Mouse (Mus musculus) cerebellum, postnatal 10 days (tissue): Measurements from ENCODE around the gene Acp2.

Source experiments
- DNase-seq, 2 experiments: peaks; one replicate each; pipeline ENCODE4 v3.0.0; 2021; ENCODE audit warnings: mixed read lengths in 2 of 2

Gene Acp2

DNA sequence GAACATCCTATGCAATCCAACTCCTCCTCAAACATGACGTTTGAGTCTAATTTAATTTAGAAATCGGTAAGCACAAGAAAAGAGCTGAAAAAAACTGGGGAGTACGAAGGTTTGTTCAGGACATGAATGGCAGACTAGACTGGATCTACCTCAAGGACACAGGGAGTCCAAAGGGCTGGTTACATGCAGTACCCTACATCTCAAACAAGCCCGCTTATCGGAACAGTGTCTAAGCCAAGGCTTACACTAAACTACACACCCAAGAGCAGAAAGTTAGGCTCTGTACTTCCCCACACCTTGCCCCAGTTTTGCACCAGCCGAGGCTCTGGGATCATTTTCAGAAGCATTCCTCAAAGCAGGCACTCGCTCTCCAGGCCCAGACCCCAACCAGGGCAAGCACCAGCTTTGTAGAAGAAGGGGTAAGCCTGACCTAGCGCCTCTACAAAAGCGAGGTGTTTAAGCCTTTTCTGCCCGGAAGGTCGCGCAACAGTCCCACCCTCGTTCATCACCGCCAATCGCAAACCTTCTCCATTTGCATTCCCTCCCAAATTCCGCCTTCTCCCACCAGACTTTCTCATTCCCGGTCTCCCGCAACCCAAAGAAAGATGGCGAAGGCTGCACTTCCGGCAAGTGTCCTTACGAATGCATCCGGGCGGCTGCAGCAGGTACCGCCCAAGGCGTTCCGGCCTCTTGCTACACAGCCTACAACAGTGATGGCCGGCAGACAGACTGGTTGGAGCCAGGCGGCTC lies at the start of gene Acp2, which contains the start of gene Nr1h3:
Gene Acp2, plus strand, starts transcription at position 664 of the 750 bp plus-strand sequence.
Gene Nr1h3, minus strand, starts transcription at position 613 of the 750 bp plus-strand sequence.
- peak; percentile 94 to 96 for DNase-seq

DNA sequence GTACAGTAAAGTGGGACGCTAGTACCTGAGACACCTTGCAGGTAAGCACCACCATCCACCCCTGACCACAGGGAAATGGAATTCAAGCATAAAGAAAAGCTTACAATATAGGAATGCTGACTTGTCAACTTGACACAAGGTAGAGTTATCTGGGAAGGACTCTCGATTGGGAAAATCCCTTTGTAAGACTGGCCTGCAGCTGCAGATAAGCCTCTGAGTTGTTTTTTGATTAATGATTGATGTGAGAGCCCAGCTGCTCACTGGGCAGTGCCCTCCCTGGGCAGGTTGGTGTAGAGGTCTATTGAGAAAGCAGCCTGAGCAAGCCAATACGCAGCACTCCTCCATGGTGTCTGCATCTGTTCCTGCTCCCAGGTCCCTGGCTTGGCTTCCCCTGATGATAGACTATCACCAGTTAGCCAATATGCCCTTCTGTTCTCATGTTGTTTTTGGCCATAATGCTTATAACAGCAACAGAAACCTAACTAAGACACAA lies 49.8 kb upstream of the Acp2 start:
- no peak for DNase-seq

DNA sequence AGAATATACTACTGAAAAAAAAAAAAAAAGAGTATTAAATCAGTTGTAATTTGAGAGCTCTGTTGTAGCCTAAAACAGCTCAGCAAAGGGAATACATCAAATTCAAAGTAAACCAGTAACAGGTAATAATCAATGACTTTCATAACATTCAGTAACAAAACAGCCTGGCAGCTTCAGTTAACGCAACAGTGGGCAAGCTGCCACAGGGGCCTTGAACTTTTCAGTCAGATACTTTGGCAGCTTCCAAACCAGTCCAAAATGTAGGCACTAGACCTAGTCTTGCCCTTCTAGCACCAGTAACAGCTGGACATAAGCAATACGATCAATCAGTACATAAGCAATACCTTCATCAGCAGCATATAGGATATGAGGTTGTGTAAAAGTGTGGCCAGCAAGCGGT lies 48.6 kb upstream of the Acp2 start:
- DNase-seq: no peak

GRCm38 (mm10) chr2:91157002-91157752 lies 45.5 kb upstream of the Acp2 start:
- no peak for DNase-seq

GRCm38 (mm10) chr2:91160591-91160990 lies 42.1 kb upstream of the Acp2 start:
- no peak for DNase-seq

GRCm38 (mm10) chr2:91162952-91163351 lies 39.7 kb upstream of the Acp2 start:
- no peak for DNase-seq

DNA sequence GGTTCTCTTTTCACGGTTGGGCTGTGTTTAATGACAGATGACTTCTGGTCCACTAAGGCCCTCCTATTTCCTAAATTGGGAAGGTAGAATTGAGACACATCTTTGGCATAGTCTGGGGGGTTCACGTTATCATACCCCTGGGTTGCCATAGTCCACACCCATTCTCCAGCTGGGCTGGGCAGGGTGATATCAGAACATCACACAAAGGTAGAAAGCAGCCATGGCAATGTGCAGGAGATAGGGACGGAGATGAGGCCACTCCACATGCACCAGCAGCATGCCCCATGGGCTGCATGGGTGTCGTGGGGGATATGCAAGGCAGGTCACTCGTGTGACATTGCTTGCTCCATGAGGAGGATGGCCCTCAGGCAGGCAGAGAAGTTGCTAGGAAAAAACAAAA lies 39.2 kb upstream of the Acp2 start:
- no peak for DNase-seq

- no peak for DNase-seq
Observed at GRCm38 (mm10) chr2:91164991-91165390, 37.7 kb upstream of the Acp2 start.

GRCm38 (mm10) chr2:91167629-91168028 lies 35.1 kb upstream of the Acp2 start:
- DNase-seq: no peak

- DNase-seq: no peak
Observed at GRCm38 (mm10) chr2:91169587-91170322, 32.9 kb upstream of the Acp2 start.

- no peak for DNase-seq
Observed at GRCm38 (mm10) chr2:91175490-91175889, 27.2 kb upstream of the Acp2 start.

DNA sequence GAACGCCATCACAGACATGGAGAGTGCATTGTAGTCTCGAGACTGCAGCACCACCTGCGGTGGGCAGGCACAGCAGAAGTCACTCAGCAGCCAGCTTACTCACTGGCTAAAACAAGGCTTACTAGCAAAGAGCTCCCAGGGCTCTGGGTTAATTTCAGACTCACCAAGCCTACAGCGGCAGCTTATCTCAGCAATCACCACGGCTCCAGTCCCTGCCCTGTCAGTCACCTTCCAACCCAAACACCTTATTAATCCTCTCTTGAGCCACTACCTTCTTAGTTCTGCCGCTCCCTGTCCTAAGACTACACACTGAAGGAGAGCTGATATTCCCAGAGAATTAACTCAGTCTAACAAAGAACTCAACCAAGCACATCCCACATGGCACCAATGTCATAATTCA lies 26.5 kb upstream of the Acp2 start:
- DNase-seq: no peak

- DNase-seq: no peak
Observed at GRCm38 (mm10) chr2:91179825-91180224, 22.9 kb upstream of the Acp2 start.

DNA sequence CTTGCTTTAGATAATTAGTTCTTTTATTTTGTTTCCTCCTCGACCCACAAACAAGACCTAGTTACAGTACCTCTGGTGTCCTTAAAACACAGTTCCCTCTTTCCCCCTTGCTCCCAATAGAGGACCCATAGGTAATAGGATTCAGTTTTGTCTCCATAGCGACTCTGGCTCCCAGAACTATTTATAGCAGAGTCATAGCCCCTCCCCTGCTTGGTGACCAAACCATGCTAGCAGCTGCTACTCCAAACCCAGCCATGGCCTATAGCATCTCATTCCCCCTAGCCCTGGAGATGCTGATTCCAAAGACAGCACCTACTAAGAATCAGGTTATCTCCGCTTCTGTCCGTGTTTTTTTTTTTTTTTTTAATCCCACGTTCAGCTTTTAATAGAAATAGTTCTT lies 22.0 kb upstream of the Acp2 start:
- DNase-seq: peak; percentile 71 to 73

- peak; percentile 62 to 69 for DNase-seq
Observed at GRCm38 (mm10) chr2:91182016-91182404, 20.7 kb upstream of the Acp2 start.

- DNase-seq: peak; percentile 95 to 97
Observed at GRCm38 (mm10) chr2:91182405-91183147, 20.1 kb upstream of the Acp2 start.

GRCm38 (mm10) chr2:91183148-91183513 lies 19.6 kb upstream of the Acp2 start:
- DNase-seq: peak; percentile 98 to 99

DNA sequence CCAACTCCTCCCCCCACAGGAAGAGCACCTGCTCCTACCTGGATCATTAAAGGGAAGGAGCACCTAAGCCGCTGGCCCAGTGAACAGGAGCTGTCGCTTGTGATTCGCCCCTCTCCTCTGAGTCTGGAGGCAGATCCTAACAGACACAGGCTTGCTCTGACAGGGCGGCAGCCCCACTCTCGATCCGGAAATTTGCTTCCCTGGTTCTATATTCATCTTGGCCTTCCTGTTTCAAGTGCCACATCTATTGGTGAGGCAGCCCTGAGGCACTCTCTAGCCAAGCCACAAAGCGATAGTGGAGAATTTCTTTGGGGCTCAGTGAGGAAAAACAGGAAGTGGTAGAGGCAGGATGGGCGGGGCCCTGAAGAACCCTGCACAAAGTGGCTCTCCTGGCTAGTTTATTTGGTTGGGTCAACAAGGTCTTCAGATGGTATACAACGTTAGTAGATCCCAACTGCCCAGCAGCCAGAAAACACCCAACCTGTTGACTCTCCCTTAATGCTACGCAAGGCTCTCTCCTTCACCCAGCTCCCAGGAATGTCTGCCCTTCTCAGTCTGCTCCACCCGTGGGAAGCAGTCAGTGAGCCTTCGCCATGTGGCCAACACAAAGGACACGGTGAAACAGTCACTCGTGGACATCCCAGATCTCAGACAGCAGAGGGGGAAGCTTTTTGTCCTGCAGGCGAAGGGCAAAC lies 18.8 kb upstream of the Acp2 start, which contains the start of gene Madd:
Gene Madd, minus strand, starts transcription at position 127 of the 695 bp plus-strand sequence.
- DNase-seq: peak in 1 of 2 experiments; percentile 26

- no peak for DNase-seq
Observed at GRCm38 (mm10) chr2:91186208-91186607, 16.5 kb upstream of the Acp2 start.

DNA sequence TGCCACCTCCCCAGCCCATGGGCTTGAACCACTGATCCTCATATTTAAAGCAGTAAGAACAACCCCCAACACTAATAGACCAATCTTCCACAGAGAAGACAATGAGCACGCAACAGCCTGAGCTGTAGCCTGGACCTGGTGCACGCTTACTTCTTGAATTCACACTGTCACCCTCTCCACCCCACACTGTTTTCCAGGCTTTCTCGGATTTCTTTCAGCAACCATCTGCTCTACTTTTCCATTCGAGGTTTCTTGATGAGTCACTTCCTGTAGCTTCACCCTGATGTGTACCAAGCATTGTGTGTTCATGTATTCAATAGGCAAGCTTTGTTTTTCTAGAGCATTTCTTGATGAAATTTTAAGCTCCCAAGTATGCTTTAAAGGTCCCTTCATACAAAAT lies 15.3 kb upstream of the Acp2 start:
- DNase-seq: no peak

DNA sequence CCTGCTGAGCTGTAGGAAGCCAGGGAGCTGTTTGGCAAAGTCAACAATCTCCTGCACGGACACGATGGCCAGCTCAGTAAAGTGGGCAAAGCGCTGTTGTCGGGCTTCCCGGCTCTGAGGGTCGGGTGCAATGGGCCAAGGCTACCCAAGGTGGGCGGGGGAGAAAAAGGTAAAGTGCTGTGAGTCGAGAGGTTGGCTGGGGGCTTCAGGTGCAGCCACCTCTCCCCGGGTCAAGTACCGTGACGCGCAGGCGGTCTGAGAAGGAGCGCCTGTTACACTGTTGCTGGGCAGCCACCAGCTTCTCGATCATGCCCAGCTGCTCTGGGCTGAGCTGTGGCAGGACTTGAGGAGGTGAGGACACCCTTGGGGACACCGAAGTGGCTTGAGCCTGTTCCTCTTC lies 12.2 kb upstream of the Acp2 start:
- DNase-seq: no peak
